Mouse (Mus musculus) CH12.LX (cell line): Measurements from ENCODE around the gene Fermt2. TPM values are rescaled to one million over a fixed set of nuclear protein-coding genes. Genes with fewer than 3 reads are reported as not detected.

ENCODE experiments used
- DNase-seq: peaks from one replicate; pipeline ENCODE4 v3.0.0-alpha.2; 2013; ENCODE audit errors: extremely low read depth
- H3K27ac ChIP-seq: 2 replicates; pipeline ENCODE4 v1.5.1; 2012; ENCODE audit warnings: low read depth, mild to moderate bottlenecking, control low read depth, moderate library complexity; ENCODE audit not compliant: insufficient read depth
- H3K27me3 ChIP-seq: replicated peaks from 2 replicates; pipeline ENCODE3; 2012; ENCODE audit warnings: inconsistent platforms
- H3K36me3 ChIP-seq, 2 experiments: replicated peaks in 1 of 2; 2 replicates each; pipeline versions ENCODE3 to v1.6.1; 2012; ENCODE audit warnings: inconsistent platforms in 1 of 2, low read length in 1 of 2, mild to moderate bottlenecking in 1 of 2, mixed read lengths in 1 of 2, moderate library complexity in 1 of 2; ENCODE audit not compliant: control insufficient read depth in 1 of 2, insufficient read depth in 1 of 2
- H3K4me1 ChIP-seq, 2 experiments: 2 replicates each; pipeline ENCODE4 v1.6.1; 2012; ENCODE audit warnings: inconsistent platforms in 1 of 2, moderate library complexity in 1 of 2; ENCODE audit not compliant: insufficient read depth in 2 of 2, control insufficient read depth in 1 of 2
- H3K4me2 ChIP-seq: 2 replicates; pipeline ENCODE4 v1.6.1; 2012; ENCODE audit warnings: low read depth, mild to moderate bottlenecking, control low read depth; ENCODE audit not compliant: poor library complexity, insufficient read depth, severe bottlenecking
- H3K4me3 ChIP-seq, 3 experiments: fragments of 150-350 bp in 1 of 3; sonication (generic) in 1 of 3; replicated peaks in 1 of 3; 2 replicates each; pipeline versions ENCODE3 to v1.5.1; 2011 to 2012; ENCODE audit warnings: low read depth in 2 of 3, low read length in 2 of 3, mild to moderate bottlenecking in 2 of 3, moderate library complexity in 2 of 3, control low read depth in 1 of 3, improper control_type of control experiment in 1 of 3, inconsistent platforms in 1 of 3, mixed read lengths in 1 of 3; ENCODE audit not compliant: poor library complexity in 1 of 3
- H3K79me2 ChIP-seq: replicated peaks from 2 replicates; pipeline ENCODE4 v1.6.1; 2012; ENCODE audit warnings: mild to moderate bottlenecking, moderate library complexity; ENCODE audit not compliant: control insufficient read depth, poor library complexity, insufficient read depth, severe bottlenecking; ENCODE audit errors: extremely low read depth
- H3K9ac ChIP-seq: 2 replicates; pipeline ENCODE4 v1.6.1; 2012; ENCODE audit warnings: low read depth, mild to moderate bottlenecking, control low read depth, moderate library complexity; ENCODE audit not compliant: insufficient read depth
- H3K9me3 ChIP-seq: replicated peaks from 2 replicates; pipeline ENCODE3; 2012; ENCODE audit warnings: low read length, inconsistent platforms, mixed read lengths
- BHLHE40 ChIP-seq: IDR thresholded peaks from 2 replicates; pipeline ENCODE4 v1.6.1; 2011; ENCODE audit warnings: mild to moderate bottlenecking, low read depth, low read length, improper control_type of control experiment
- CHD2 ChIP-seq: IDR thresholded peaks from 2 replicates; pipeline ENCODE4 v1.6.1; 2011; ENCODE audit warnings: low read length, improper control_type of control experiment
- HCFC1 ChIP-seq: IDR thresholded peaks from 2 replicates; pipeline ENCODE4 v1.6.1; 2012; ENCODE audit warnings: low read depth, mild to moderate bottlenecking, inconsistent platforms, low read length, improper control_type of control experiment
- IRF4 ChIP-seq: IDR thresholded peaks from 2 replicates; pipeline ENCODE4 v1.6.1; 2014; ENCODE audit warnings: low read depth, mild to moderate bottlenecking, inconsistent platforms, low read length, improper control_type of control experiment
- JUN ChIP-seq: IDR thresholded peaks from 2 replicates; pipeline ENCODE4 v1.6.1; 2011; ENCODE audit warnings: low read depth, mild to moderate bottlenecking, low read length, improper control_type of control experiment, moderate library complexity; ENCODE audit not compliant: insufficient read depth
- MAX ChIP-seq: IDR thresholded peaks from 2 replicates; pipeline ENCODE4 v1.6.1; 2011; ENCODE audit warnings: low read length, improper control_type of control experiment
- MAZ ChIP-seq: IDR thresholded peaks from 2 replicates; pipeline ENCODE4 v1.6.1; 2012; ENCODE audit warnings: low read depth, mild to moderate bottlenecking, inconsistent platforms, low read length, improper control_type of control experiment, moderate library complexity
- MXI1 ChIP-seq: IDR thresholded peaks from 2 replicates; pipeline ENCODE4 v1.6.1; 2011; ENCODE audit warnings: mild to moderate bottlenecking, low read depth, low read length, improper control_type of control experiment
- NRF1 ChIP-seq: IDR thresholded peaks from 2 replicates; pipeline ENCODE4 v1.6.1; 2014; ENCODE audit warnings: low read depth, mild to moderate bottlenecking, inconsistent platforms, low read length, improper control_type of control experiment, moderate library complexity
- RAD21 ChIP-seq: IDR thresholded peaks from 2 replicates; pipeline ENCODE4 v1.6.1; 2011; ENCODE audit warnings: low read depth, mild to moderate bottlenecking, low read length, improper control_type of control experiment, moderate library complexity
- RCOR1 ChIP-seq: conservative IDR thresholded peaks from 2 replicates; pipeline ENCODE4 v1.6.1; 2012; ENCODE audit warnings: low read depth, mild to moderate bottlenecking, inconsistent platforms, low read length, improper control_type of control experiment
- SMC3 ChIP-seq: IDR thresholded peaks from 2 replicates; pipeline ENCODE4 v1.6.1; 2011; ENCODE audit warnings: low read depth, low read length, improper control_type of control experiment
- TBP ChIP-seq: conservative IDR thresholded peaks from 2 replicates; pipeline ENCODE4 v1.6.1; 2011; ENCODE audit warnings: low read depth, low read length, improper control_type of control experiment
- UBTF ChIP-seq: IDR thresholded peaks from 2 replicates; pipeline ENCODE4 v1.6.1; 2012; ENCODE audit warnings: low read depth, mild to moderate bottlenecking, inconsistent platforms, low read length, improper control_type of control experiment, moderate library complexity
- USF1 ChIP-seq: IDR thresholded peaks from 2 replicates; pipeline ENCODE4 v1.6.1; 2014; ENCODE audit warnings: low read depth, mild to moderate bottlenecking, inconsistent platforms, low read length, improper control_type of control experiment
- USF2 ChIP-seq: conservative IDR thresholded peaks from 2 replicates; pipeline ENCODE4 v1.6.1; 2011; ENCODE audit warnings: low read depth, low read length, improper control_type of control experiment
- ZMIZ1 ChIP-seq: IDR thresholded peaks from 2 replicates; pipeline ENCODE4 v1.6.1; 2012; ENCODE audit warnings: low read depth, mild to moderate bottlenecking, inconsistent platforms, low read length, improper control_type of control experiment
- dilution Hi-C: fragments of 300-500 bp; cut with MboI; formaldehyde crosslinking; loops from 2 replicates; pipeline ENCODE4 v1.14.3; 2020; ENCODE audit warnings: low sequenced_read_pairs; ENCODE audit not compliant: extremely low pct_unique_long_range_greater_than_20kb, extremely low pct_ligation_motif_present
- in situ Hi-C: fragments of 300-500 bp; cut with MboI; formaldehyde crosslinking; loops from 3 replicates; pipeline ENCODE4 v1.14.3; 2019; ENCODE audit warnings: low sequenced_read_pairs, low pct_ligation_motif_present, low pct_unique_long_range_greater_than_20kb, mixed read lengths
- polyA plus RNA-seq: library from polyadenylated mRNA; unstranded; fragments of >175 nt; gene quantifications from 2 replicates; pipeline ENCODE4 v1.2.1, GENCODE M21; 2012; ENCODE audit warnings: low read depth; ENCODE audit not compliant: insufficient read length
- total RNA-seq, 2 experiments: library from RNA; depleted of rRNA; stranded (reverse); fragments of 300-350 nt in 1 of 2; fragments of >200 nt in 1 of 2; gene quantifications; 2 replicates each; pipeline ENCODE4 v1.2.3; 2012 to 2014

The Fermt2 gene
- total and polyA plus RNA-seq, 3 experiments, result 0.41 TPM; not detected in 2

DNA sequence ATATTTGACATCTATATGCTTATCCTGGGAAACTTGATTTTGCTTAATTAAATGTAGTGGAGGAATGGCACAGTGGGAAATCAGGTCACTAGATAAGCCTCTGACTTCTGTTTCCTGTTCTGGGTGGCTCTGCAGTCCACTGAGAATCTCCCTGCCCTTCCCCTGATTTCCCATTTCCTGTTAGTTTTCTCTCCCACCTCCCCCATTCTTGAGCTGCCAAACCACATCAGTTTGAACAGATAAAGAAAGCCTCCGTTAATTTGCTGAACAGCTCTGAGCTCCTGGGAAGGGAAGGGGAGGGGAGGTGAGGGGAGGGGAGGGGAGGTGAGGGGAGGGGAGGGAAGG is 73.4 kb downstream of the Fermt2 start:
- Histone ChIP-seq H3K9ac (no peak overlapping the region), H3K9me3 (no peaks in the 10 kb centered on the region), H3K4me1 (no peaks in the 10 kb centered on the region), H3K79me2 (no peaks in the 10 kb centered on the region), H3K4me3 (no peak overlapping the region), H3K27me3 (no peaks in the 10 kb centered on the region), H3K36me3 (no peaks in the 10 kb centered on the region), H3K4me2 (no peak overlapping the region), H3K27ac (no peak overlapping the region)
- in situ Hi-C loops, result no loop called here
- dilution Hi-C loops, result no loop called here
- TF ChIP-seq TBP (no peak), CHD2 (no peak), RAD21 (no peak), MXI1 (no peak), BHLHE40 (no peak), ZMIZ1 (no peak), UBTF (no peak)
- DNase-seq, result no peak

DNA sequence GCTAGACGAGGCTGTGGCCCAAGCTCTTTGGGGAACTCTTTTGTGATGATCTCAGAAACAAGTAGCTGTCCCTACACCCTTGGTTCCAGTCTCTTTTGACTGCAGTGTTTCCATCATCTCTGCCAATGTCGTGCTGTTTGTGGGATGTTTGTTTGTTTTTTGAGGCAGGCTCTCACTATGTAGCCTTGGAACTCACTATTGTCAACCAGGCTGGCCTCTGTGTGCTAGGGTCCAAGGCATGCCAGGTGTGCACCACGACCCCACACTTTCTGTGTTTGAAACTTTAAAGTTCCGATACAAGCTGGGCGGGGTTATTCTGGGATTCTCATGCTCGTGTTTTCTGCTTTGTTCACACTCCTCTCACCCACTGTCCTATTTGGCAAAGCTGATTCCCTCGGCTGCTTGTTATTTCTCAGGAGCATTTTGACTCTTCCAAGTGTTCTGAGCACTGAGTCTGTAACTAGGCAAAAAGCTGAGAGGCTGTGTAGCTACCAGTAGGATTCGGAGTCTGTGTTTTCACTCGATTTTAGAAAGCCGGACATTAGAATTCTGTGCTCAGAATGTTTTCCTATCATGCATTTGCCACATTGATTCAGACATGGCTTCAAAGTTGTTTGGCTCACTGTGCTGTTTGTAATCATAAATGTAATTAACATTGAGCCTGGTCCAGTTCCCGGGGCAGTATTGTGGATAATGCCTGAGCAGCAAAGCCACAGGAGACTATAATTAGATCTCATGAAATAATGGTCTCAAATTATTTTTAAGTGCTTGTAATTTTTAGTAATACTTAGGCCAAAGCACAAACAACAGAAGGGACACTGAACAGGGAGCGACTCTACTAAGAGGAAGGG is 74.0 kb downstream of the Fermt2 start:
- Histone ChIP-seq H3K79me2 (no peaks in the 10 kb centered on the region), H3K9ac (no peak overlapping the region), H3K9me3 (no peaks in the 10 kb centered on the region), H3K4me3 (no peak overlapping the region), H3K4me2 (no peak overlapping the region), H3K36me3 (no peaks in the 10 kb centered on the region), H3K27ac (no peak overlapping the region), H3K4me1 (no peaks in the 10 kb centered on the region), H3K27me3 (no peaks in the 10 kb centered on the region)
- dilution Hi-C loops, result no loop called here
- TF ChIP-seq NRF1, result no peak
- no peak for TF ChIP-seq MAZ
- no peak for TF ChIP-seq MAX
- no peak for DNase-seq
- in situ Hi-C loops, result no loop called here

DNA sequence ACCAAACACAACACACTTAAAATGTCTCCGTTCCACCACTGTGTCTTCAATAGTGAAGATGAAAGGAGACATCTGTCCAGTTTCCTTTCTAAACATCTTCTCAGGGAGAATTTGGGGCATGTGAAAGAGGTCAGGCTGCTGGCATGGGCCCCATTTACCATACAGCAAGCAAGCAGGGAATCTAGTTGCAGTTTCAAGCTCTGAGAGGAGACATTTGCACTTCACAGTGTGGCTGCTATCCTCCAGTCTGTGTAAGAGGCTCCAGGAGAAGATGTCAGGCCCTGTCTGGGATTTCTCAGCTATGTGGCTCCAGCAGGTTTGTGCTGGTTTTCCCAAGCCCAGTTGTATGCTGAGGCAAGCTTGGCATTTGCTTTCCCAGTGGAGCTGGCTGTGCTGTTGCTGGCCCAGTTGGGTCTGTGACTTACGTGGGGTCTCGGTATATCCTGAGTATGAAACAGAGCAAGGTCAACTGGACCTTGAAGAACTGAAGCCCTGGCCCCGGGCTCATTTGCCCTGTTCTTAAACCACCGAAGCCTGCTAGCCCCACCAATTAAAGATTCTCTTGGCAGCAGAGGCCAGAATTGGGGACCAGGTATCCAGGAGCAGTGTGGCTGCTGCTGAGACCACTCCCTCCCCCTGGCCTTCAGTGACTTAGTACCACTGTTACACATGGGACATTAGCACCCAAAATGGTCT is 76.2 kb downstream of the Fermt2 start:
- H3K27ac ChIP-seq, result no peak overlapping the region
- no peak overlapping the region for H3K4me3 ChIP-seq
- H3K36me3 ChIP-seq, result no peaks in the 10 kb centered on the region
- H3K9me3 ChIP-seq, result no peaks in the 10 kb centered on the region
- H3K27me3 ChIP-seq, result no peaks in the 10 kb centered on the region
- H3K4me1 ChIP-seq, result no peaks in the 10 kb centered on the region
- dilution Hi-C loops, result no loop called here
- H3K9ac ChIP-seq, result no peak overlapping the region
- TF ChIP-seq USF1 (no peak), SMC3 (no peak), USF2 (no peak), JUN (no peak), MAZ (no peak), IRF4 (no peak), MXI1 (no peak), RCOR1 (no peak), HCFC1 (no peak), NRF1 (no peak)
- no peaks in the 10 kb centered on the region for H3K79me2 ChIP-seq
- DNase-seq, result no peak
- no peak overlapping the region for H3K4me2 ChIP-seq
- in situ Hi-C loops, result no loop called here
